Mouse (Mus musculus) brain, embryonic 14.5 days (tissue): ENCODE data around the gene Otx2. TPM values are rescaled to one million over a fixed set of nuclear protein-coding genes. Genes with fewer than 3 reads are reported as not detected.

Source experiments
- DNase-seq: peaks from one replicate; pipeline ENCODE4 v3.0.0-alpha.2; 2011; ENCODE audit warnings: low read depth
- CTCF ChIP-seq: fragments of 200-500 bp; IDR thresholded peaks from 2 replicates; pipeline ENCODE4 v1.5.1; 2012; ENCODE audit warnings: inconsistent platforms, mild to moderate bottlenecking, moderate library complexity, borderline replicate concordance; ENCODE audit not compliant: insufficient read depth, insufficient read length; ENCODE audit errors: extremely low read depth
- POLR2A ChIP-seq: fragments of 200-500 bp; IDR thresholded peaks from 2 replicates; pipeline ENCODE4 v1.6.1; 2012; ENCODE audit warnings: mild to moderate bottlenecking, inconsistent platforms, borderline replicate concordance; ENCODE audit not compliant: poor library complexity, insufficient read depth, insufficient read length, severe bottlenecking; ENCODE audit errors: extremely low read depth
- polyA plus RNA-seq: library from polyadenylated mRNA; depleted of rRNA; stranded (reverse); fragments of >200 nt; gene quantifications from 2 replicates; pipeline ENCODE4 v1.2.3, GENCODE M21; 2012; rRNA removed

The Otx2 gene
- polyA plus RNA-seq: 44.7 and 65.6 TPM in 2 replicates

GRCm38 (mm10) chr14:48673541-48673940 is at the start of gene Otx2:
Gene Otx2 (minus strand): TSS chr14:48673819.
- no peak for TF ChIP-seq CTCF
- TF ChIP-seq POLR2A: no peak
- DNase-seq: peak; percentile 39

DNA sequence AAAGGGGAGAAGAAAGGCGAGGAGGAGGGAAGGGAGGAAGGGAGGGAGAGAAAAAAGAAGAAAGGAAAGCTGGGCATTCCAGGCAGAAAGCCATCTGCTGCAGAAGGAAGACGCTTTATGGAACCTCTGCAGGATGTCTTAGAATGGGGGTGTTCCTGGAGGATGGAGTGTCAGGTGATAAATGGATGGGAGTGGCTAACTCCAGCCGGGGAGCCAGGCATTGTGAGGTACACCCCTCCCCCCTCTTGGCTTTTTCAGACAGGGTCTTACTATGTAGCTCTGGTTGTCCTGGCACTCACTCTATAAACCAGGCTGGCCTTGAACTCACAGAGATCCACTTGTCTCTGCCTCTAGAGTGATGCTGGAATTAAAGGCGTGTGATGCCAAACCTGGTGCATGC is 49.1 kb upstream of the Otx2 start:
- no peak for DNase-seq
- TF ChIP-seq POLR2A (no peak), CTCF (no peak)

DNA sequence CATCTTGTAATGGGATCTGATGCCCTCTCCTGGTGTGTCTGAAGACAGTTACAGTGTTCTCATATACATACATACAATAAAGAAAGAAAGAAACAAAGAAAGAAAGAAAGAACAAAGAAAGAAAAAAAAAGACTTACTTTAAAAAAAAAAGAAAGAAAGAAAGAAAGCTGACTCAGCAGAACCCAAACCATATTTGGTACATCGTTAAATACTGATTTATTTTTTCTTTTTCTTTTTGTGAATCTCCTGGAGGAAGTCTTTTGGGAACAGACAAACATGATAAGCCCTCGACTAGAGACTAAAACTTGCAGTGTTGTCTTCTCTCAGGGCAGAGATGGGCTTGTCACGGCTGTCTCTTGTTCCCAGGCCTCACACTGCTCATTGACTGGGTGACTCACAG is 45.7 kb upstream of the Otx2 start:
- DNase-seq: no peak
- TF ChIP-seq CTCF (no peak), POLR2A (no peak)

DNA sequence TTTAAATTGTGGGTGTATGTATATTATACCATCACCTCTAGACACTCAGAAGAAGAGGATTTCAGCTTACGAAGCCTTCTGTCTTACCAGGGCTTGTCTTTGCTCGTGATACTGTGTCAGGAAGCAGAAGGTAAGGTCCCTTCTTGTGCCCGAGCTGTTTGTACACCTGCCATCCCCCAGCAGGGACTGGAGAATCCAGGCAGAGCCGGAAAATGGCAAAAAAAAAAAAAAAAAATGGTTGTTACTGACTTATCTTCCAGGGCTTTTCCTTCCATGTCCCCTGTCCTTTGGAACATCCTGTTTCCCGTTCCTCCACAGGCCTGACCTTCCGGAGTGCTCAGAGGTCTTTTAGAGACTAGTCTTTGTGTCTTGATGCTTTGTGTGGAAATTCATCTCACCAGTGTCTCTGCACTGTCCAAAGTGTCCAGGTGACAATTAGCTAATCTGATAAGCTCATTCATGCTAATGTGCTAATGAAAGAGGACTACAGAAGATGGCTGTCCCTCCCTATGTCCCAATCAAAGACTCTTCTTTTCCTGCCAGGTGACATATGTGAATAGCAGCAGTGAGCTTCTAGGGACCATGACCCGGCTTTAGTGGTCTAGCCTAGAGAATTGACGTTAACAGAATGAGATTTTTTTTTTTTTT is 44.1 kb upstream of the Otx2 start:
- DNase-seq: no peak
- no peak for TF ChIP-seq CTCF
- no peak for TF ChIP-seq POLR2A

DNA sequence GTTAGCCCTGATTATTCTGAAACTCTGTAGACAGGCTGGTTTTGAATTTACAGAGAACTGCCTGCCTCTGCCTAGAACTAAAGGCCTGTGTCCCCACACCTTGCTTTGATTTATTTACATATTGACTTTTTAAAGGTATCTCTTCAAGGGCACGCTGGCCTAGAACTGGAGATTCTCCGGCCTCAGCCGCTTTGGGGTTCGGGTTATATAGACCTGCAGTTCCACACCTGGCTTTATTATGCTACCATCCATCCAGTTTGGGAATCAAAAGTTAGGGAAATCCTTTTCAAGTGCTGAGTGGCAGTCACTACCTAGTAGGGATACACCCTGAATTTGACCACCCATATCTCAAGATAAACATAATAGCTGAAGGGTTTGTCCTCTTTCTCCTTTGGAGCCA is 42.8 kb upstream of the Otx2 start:
- no peak for DNase-seq
- TF ChIP-seq POLR2A (no peak), CTCF (no peak)

DNA sequence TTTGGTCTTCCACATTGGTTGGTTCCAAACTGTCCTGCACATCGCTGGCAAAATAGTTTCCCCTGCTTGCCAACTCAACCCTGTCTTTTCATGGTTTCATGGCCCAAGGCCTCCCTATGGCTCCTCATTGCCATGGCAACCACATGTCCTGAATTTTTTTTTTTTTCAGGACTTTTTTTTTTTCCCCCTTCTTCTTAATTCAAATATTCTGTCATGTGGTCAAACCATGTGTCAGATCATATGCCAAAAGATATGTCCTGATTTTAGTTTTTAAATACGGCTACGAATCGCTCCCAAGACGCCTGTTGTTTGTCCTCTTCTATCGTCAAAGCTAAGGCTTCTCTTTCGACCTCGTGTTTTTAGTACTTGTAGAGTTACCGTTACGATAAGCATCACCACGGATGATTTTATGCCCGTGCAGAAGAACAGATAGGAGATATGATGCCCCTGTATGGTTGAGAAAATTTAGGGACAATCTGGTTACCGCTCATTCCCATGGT is 37.3 kb upstream of the Otx2 start:
- DNase-seq: peak; percentile 77
- TF ChIP-seq POLR2A (no peak), CTCF (no peak)

DNA sequence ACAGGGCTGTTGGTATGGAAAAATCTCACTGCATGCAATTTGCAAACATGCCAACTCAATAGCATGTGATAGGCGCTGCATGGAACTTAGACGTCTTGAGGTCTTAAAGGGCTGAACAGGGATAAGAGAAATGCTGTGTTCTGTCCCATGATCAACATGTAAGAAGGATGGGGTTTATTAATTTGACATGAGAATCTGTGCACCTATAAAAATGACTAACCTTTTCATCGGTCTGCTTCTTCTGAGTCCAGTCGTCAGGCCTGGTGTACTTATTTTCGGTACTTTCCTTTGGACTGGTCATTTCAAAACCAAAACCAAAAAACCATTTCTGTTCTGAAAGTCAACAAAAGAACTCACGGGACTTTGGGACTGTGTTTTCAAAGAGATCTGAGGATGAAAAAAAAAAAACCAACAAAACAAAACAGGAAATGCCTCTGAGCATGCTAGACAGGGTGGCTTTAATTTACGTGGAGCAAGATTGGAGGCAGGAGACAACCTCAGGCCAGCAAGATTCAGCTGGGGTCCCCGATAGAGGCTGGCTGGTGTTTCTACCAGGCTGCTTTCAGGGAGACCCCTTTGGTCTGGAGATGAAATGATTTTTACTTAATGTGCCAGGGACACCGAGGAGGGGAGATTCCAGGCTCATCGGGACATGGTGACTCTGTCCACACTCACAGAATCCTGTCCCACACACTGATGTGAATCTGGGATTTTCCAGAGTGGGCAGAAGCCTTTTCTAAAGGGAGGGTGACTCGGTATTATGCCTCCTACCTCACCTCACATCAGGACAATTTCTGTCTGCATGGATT is 36.6 kb upstream of the Otx2 start:
- no peak for TF ChIP-seq CTCF
- no peak for TF ChIP-seq POLR2A
- peak; percentile 31 for DNase-seq

DNA sequence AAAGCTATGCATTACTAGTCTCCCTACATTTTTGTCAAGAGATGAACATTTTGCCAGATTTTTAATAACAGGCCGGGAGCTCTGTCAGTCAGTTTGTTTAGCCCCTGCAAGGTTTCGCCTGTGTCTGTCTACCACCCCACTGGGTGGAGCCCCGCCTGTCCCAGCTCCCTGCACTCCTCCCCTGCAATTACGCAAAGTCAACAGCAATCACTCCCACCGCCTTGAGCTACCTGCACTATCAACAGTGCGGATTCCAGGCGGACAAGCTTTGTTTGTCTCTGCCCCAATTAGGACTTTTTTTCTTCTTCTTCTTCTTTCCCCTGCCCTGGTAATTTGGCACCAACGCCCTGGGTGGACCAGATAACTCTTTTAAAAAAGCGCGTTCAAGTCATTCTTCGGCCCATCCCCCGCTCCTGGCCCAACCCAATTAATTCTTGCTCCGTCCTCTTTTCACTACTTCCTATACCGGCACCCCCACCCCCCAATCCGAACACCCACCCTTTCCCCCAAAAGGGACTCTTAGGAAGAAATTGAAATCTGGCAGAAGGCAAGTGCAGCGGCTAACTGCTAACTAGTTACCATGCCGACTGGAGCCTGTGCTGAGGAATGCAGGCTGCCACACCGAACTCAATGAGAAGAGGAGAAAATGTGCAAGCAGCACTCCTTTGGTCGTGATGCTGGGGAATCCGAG is 35.9 kb upstream of the Otx2 start:
- no peak for TF ChIP-seq CTCF
- TF ChIP-seq POLR2A: no peak
- DNase-seq: peak; percentile 95

GRCm38 (mm10) chr14:48707844-48708383 is 34.3 kb upstream of the Otx2 start:
- no peak for TF ChIP-seq CTCF
- no peak for TF ChIP-seq POLR2A
- DNase-seq: peak; percentile 69

GRCm38 (mm10) chr14:48707391-48707790 is 33.8 kb upstream of the Otx2 start:
- DNase-seq: no peak
- no peak for TF ChIP-seq POLR2A
- no peak for TF ChIP-seq CTCF
